Mouse (Mus musculus) liver, postnatal 0 days (tissue): ENCODE measurements around the gene Gm21293. TPM values are rescaled to one million over a fixed set of nuclear protein-coding genes. Genes with fewer than 3 reads are reported as not detected.
"Not testable (repeated sequence)": the region's sequence is repeated elsewhere in the genome, so short reads cannot be mapped to it uniquely, and the experiment has no call there.

ENCODE experiments used
- ATAC-seq: fragments of 200-750 bp; cut with Nextera tagmentation; 2 replicates; pipeline ENCODE4 v1.8.0; 2017; ENCODE audit warnings: mild to moderate bottlenecking, moderate library complexity
- DNase-seq: peaks from one replicate; pipeline ENCODE4 v3.0.0-alpha.2; 2016
- H3K27ac ChIP-seq: fragments of 300-500 bp; sonication (generic); 2 replicates; pipeline ENCODE4 v1.5.1; 2014; ENCODE audit warnings: antibody characterized with exemption, moderate library complexity, mild to moderate bottlenecking, low read depth
- H3K27me3 ChIP-seq: fragments of 300-500 bp; sonication (generic); 2 replicates; pipeline ENCODE4 v1.6.1; 2014; ENCODE audit warnings: low read length, control low read depth, mixed read lengths; ENCODE audit not compliant: insufficient read depth
- H3K36me3 ChIP-seq: fragments of 300-500 bp; sonication (generic); replicated peaks from 2 replicates; pipeline ENCODE4 v1.6.1; 2014; ENCODE audit warnings: mild to moderate bottlenecking, control low read depth, low read length, moderate library complexity, mixed read lengths; ENCODE audit not compliant: insufficient read depth
- H3K4me1 ChIP-seq: fragments of 300-500 bp; sonication (generic); 2 replicates; pipeline ENCODE4 v1.6.1; 2014; ENCODE audit warnings: antibody characterized with exemption, mild to moderate bottlenecking, control low read depth; ENCODE audit not compliant: insufficient read depth
- H3K4me2 ChIP-seq: fragments of 300-500 bp; sonication (generic); 2 replicates; pipeline ENCODE4 v1.6.1; 2014; ENCODE audit warnings: low read depth, mild to moderate bottlenecking, low read length, moderate library complexity, mixed read lengths
- H3K4me3 ChIP-seq: fragments of 300-500 bp; sonication (generic); 2 replicates; pipeline ENCODE4 v1.5.1; 2014; ENCODE audit warnings: low read depth, low read length
- H3K9ac ChIP-seq: fragments of 300-500 bp; sonication (generic); replicated peaks from 2 replicates; pipeline ENCODE4 v1.6.1; 2014; ENCODE audit warnings: mild to moderate bottlenecking, moderate library complexity
- H3K9me3 ChIP-seq: fragments of 300-500 bp; sonication (generic); 2 replicates; pipeline ENCODE4 v1.6.1; 2016; ENCODE audit warnings: mild to moderate bottlenecking, control low read depth, low read length, mixed read lengths
- CTCF ChIP-seq: sonication (generic); IDR thresholded peaks from 2 replicates; pipeline ENCODE4 v1.5.1; 2016; ENCODE audit warnings: antibody characterized with exemption, low read depth
- EP300 ChIP-seq: IDR thresholded peaks from 2 replicates; pipeline ENCODE4 v1.6.1; 2016; ENCODE audit warnings: antibody characterized with exemption, low read depth, mild to moderate bottlenecking
- WGBS: fragments of 180-500 bp; shearing (Covaris S2); extraction: QIAGEN DNeasy Blood & Tissue Kit; methylation state at CpG from one replicate; pipeline ENCODE4 v1.1.7; 2014; ENCODE audit not compliant: insufficient replicate concordance; 5-methylcytosine and 5-hydroxymethylcytosine counted together
- polyA plus RNA-seq: library from polyadenylated mRNA; unstranded; fragments of >200 nt; fragmentation: Nextera tagmentation; extraction: Ambion mirVana; gene quantifications from 2 replicates; pipeline ENCODE4 v1.2.1, GENCODE M21; 2015

Gene Gm21293
- not detected in 2 replicates for polyA plus RNA-seq

DNA sequence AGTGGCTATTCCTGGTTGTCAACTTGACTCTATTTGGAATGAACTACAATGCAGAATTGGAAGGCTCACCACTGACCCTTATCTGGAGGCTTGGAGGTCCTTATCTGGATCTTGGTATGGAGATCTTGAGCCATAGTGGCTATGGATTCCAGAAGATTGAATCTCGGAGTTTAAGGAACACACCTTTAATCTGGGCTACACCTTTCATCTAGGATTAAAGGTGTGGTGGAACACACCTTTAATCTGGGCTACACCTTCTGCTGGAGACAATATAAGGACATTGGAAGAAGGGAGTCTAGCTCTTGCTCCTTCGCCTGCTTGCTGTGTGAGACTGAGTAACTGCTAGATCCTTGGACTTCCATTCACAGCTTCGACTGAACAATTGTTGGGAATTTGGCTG, at the start of gene Gm21293:
Gene Gm21293 (plus strand): TSS at position 301 of the 400 bp plus-strand sequence.
- not testable (repeated sequence) for H3K4me2 ChIP-seq, H3K9ac ChIP-seq, H3K4me3 ChIP-seq, ATAC-seq, H3K27ac ChIP-seq, H3K4me1 ChIP-seq, H3K9me3 ChIP-seq, DNase-seq, H3K27me3 ChIP-seq, H3K36me3 ChIP-seq
- no CpG with 5 or more reads among the region's 3 CpGs for WGBS

GRCm38 (mm10) chr10:104110044-104110443, 32.7 kb upstream of the Gm21293 start:
- H3K36me3 ChIP-seq = no peaks in the 10 kb centered on the region
- no peak overlapping the region for H3K9ac ChIP-seq
- no peaks in the 10 kb centered on the region for H3K4me1 ChIP-seq
- no peak overlapping the region for H3K4me3 ChIP-seq
- 77% methylated on average over 3 of the region's 3 CpGs for WGBS
- no peak for TF ChIP-seq EP300
- DNase-seq = no peak
- no peak for ATAC-seq
- no peak overlapping the region for H3K4me2 ChIP-seq
- no peaks in the 10 kb centered on the region for H3K27me3 ChIP-seq
- no peak overlapping the region for H3K27ac ChIP-seq
- H3K9me3 ChIP-seq = no peaks in the 10 kb centered on the region

- H3K27ac ChIP-seq = no peak overlapping the region
- TF ChIP-seq EP300 = no peak
- no peak for TF ChIP-seq CTCF
- WGBS = 53% methylated on average over 2 of the region's 2 CpGs
- H3K27me3 ChIP-seq = no peaks in the 10 kb centered on the region
- no peak overlapping the region for H3K9ac ChIP-seq
- no peak overlapping the region for H3K4me3 ChIP-seq
- H3K4me1 ChIP-seq = no peaks in the 10 kb centered on the region
- no peaks in the 10 kb centered on the region for H3K9me3 ChIP-seq
- H3K36me3 ChIP-seq = no peaks in the 10 kb centered on the region
- DNase-seq (no peak), ATAC-seq (no peak)
- no peak overlapping the region for H3K4me2 ChIP-seq
Observed at GRCm38 (mm10) chr10:104118312-104118711, 24.5 kb upstream of the Gm21293 start.

DNA sequence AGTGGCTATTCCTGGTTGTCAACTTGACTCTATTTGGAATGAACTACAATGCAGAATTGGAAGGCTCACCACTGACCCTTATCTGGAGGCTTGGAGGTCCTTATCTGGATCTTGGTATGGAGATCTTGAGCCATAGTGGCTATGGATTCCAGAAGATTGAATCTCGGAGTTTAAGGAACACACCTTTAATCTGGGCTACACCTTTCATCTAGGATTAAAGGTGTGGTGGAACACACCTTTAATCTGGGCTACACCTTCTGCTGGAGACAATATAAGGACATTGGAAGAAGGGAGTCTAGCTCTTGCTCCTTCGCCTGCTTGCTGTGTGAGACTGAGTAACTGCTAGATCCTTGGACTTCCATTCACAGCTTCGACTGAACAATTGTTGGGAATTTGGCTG, 8.4 kb downstream of the Gm21293 start, which contains the start of gene Gm6763:
Gene Gm6763 (plus strand): TSS at position 301 of the 400 bp plus-strand sequence.
- WGBS = no CpG with 5 or more reads among the region's 3 CpGs
- H3K9ac ChIP-seq, H3K4me2 ChIP-seq, H3K4me3 ChIP-seq, H3K9me3 ChIP-seq, H3K27ac ChIP-seq, H3K27me3 ChIP-seq, ATAC-seq, H3K4me1 ChIP-seq, DNase-seq, H3K36me3 ChIP-seq: not testable (repeated sequence)

- no CpG with 5 or more reads among the region's 3 CpGs for WGBS
Observed at GRCm38 (mm10) chr10:104159706-104160105, 16.9 kb downstream of the Gm21293 start, which contains the start of gene Gm8764. Gene Gm8764, plus strand, starts transcription at chr10:104160006.

DNA sequence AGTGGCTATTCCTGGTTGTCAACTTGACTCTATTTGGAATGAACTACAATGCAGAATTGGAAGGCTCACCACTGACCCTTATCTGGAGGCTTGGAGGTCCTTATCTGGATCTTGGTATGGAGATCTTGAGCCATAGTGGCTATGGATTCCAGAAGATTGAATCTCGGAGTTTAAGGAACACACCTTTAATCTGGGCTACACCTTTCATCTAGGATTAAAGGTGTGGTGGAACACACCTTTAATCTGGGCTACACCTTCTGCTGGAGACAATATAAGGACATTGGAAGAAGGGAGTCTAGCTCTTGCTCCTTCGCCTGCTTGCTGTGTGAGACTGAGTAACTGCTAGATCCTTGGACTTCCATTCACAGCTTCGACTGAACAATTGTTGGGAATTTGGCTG, 25.4 kb downstream of the Gm21293 start, which contains the start of gene Gm21304:
Gene Gm21304 (plus strand): TSS at position 301 of the 400 bp plus-strand sequence.
- not testable (repeated sequence) for ATAC-seq

More at GRCm38 (mm10) chr10:104159706-104160105, 16.9 kb downstream of the Gm21293 start, which contains the start of gene Gm8764:
- H3K36me3 ChIP-seq, H3K27ac ChIP-seq, H3K9me3 ChIP-seq, ATAC-seq, H3K4me1 ChIP-seq, DNase-seq, H3K4me3 ChIP-seq, H3K27me3 ChIP-seq, H3K4me2 ChIP-seq, H3K9ac ChIP-seq: not testable (repeated sequence)

DNA sequence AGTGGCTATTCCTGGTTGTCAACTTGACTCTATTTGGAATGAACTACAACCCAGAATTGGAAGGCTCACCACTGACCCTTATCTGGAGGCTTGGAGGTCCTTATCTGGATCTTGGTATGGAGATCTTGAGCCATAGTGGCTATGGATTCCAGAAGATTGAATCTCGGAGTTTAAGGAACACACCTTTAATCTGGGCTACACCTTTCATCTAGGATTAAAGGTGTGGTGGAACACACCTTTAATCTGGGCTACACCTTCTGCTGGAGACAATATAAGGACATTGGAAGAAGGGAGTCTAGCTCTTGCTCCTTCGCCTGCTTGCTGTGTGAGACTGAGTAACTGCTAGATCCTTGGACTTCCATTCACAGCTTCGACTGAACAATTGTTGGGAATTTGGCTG, 33.9 kb downstream of the Gm21293 start, which contains the start of gene Gm21312:
Gene Gm21312 (plus strand): TSS at position 301 of the 400 bp plus-strand sequence.
- no CpG with 5 or more reads among the region's 3 CpGs for WGBS
- H3K4me2 ChIP-seq = not testable (repeated sequence)

More for the DNA sequence above, 25.4 kb downstream of the Gm21293 start, which contains the start of gene Gm21304:
- H3K27me3 ChIP-seq, DNase-seq, H3K4me3 ChIP-seq, H3K36me3 ChIP-seq, H3K4me1 ChIP-seq, H3K4me2 ChIP-seq, H3K9ac ChIP-seq, H3K27ac ChIP-seq, H3K9me3 ChIP-seq: not testable (repeated sequence)
- WGBS = no CpG with 5 or more reads among the region's 3 CpGs

GRCm38 (mm10) chr10:104185233-104185632, 42.4 kb downstream of the Gm21293 start, which contains the start of gene Gm20765:
Gene Gm20765, plus strand, starts transcription at chr10:104185533.
- not testable (repeated sequence) for H3K9me3 ChIP-seq, H3K4me2 ChIP-seq, ATAC-seq

More for the DNA sequence above, 33.9 kb downstream of the Gm21293 start, which contains the start of gene Gm21312:
- not testable (repeated sequence) for H3K4me1 ChIP-seq, ATAC-seq, H3K9ac ChIP-seq, H3K27me3 ChIP-seq, H3K27ac ChIP-seq, H3K9me3 ChIP-seq, H3K4me3 ChIP-seq, H3K36me3 ChIP-seq, DNase-seq

GRCm38 (mm10) chr10:104193742-104194141, 51.0 kb downstream of the Gm21293 start, which contains the start of gene Gm4340:
Gene Gm4340, plus strand, starts transcription at chr10:104194042.
- not testable (repeated sequence) for ATAC-seq

More at GRCm38 (mm10) chr10:104185233-104185632, 42.4 kb downstream of the Gm21293 start, which contains the start of gene Gm20765:
- WGBS = no CpG with 5 or more reads among the region's 3 CpGs
- H3K9ac ChIP-seq, H3K4me3 ChIP-seq, H3K27ac ChIP-seq, H3K27me3 ChIP-seq, DNase-seq, H3K4me1 ChIP-seq, H3K36me3 ChIP-seq: not testable (repeated sequence)

More at GRCm38 (mm10) chr10:104193742-104194141, 51.0 kb downstream of the Gm21293 start, which contains the start of gene Gm4340:
- not testable (repeated sequence) for H3K9me3 ChIP-seq, H3K27ac ChIP-seq, H3K4me2 ChIP-seq, H3K4me3 ChIP-seq, DNase-seq, H3K9ac ChIP-seq, H3K4me1 ChIP-seq, H3K27me3 ChIP-seq, H3K36me3 ChIP-seq
- no CpG with 5 or more reads among the region's 3 CpGs for WGBS
